In genomic region chr7:114291461-114292335, GRCm38 (mm10) we compare ENCODE assay signal across 8 mouse cellular contexts. TPM values are rescaled to one million over a fixed set of nuclear protein-coding genes. Genes with fewer than 3 reads are reported as not detected.
DNase-seq lines count a peak whose midpoint lies in the region; ATAC-seq lines count a peak whose summit lies in the region.

No protein-coding gene starts in this region.

- WGBS in heart, embryonic 12.5 days = 40% methylated on average over 15 of the region's 15 CpGs

- H3K27me3 ChIP-seq in heart, embryonic 12.5 days (replicated peaks) = no peaks in the 10 kb centered on the region

- H3K36me3 ChIP-seq in heart, embryonic 12.5 days = no peaks in the 10 kb centered on the region

- H3K4me2 ChIP-seq in heart, embryonic 12.5 days = no peak overlapping the region

- ATAC-seq in heart, embryonic 12.5 days (ENCODE audit: insufficient number of reproducible peaks, low FRiP score) = no peak
- peak; percentile 67 for ATAC-seq in CD4-positive, CD25-positive, alpha-beta regulatory T cell, adult 4 months
- ATAC-seq in monocyte, adult 5-6 weeks (replicated peaks; ENCODE audit: insufficient number of reproducible peaks, low FRiP score, low TSS enrichment, poor library complexity, severe bottlenecking) = peak; percentile 57

- peak; percentile 97 for DNase-seq in heart, adult 11 months
- peak; percentile 58 to 71 for DNase-seq in cerebellum, postnatal 14 days
- DNase-seq in kidney, adult 18-20 months = peak; percentile 46
- no peak for DNase-seq in urinary bladder, adult 18-20 months (ENCODE audit: low spot score in 2 of 2)
- DNase-seq in layer of hippocampus, adult 9-10 months (ENCODE audit: low spot score) = no peak

- peaks cover 14% of the 10 kb centered on the region for H3K4me1 ChIP-seq in heart, embryonic 12.5 days (replicated peaks)

- H3K4me3 ChIP-seq in heart, embryonic 12.5 days = no peak overlapping the region

- H3K27ac ChIP-seq in heart, embryonic 12.5 days (ENCODE audit: poor library complexity, severe bottlenecking) = no peak overlapping the region

- H3K9ac ChIP-seq in heart, embryonic 12.5 days = no peak overlapping the region

- no peaks in the 10 kb centered on the region for H3K9me3 ChIP-seq in heart, embryonic 12.5 days (replicated peaks)

RNA-seq across cellular contexts. Expression of gene Psma1, which starts 15.8 kb away (rescaled TPM):
- 305 and 313 TPM in 2 replicates for polyA plus RNA-seq in heart, embryonic 12.5 days (2016; fragmentation: Nextera tagmentation; extraction: Ambion mirVana)
- 100 to 1,000 TPM; 218 to 222 TPM for polyA plus RNA-seq in CD4-positive, CD25-positive, alpha-beta regulatory T cell, adult 4 months (2017; shearing (Covaris generic))
- 200 to 257 TPM (median 216 TPM) in 3 replicates for total RNA-seq in monocyte, adult 5-6 weeks (2017)

RNA-seq across cellular contexts. Expression of gene Copb1, which starts 37.2 kb away (rescaled TPM):
- polyA plus RNA-seq in heart, embryonic 12.5 days (2016; fragmentation: Nextera tagmentation; extraction: Ambion mirVana) = 93.1 and 93.4 TPM in 2 replicates
- 100 to 1,000 TPM; 108 to 135 TPM for polyA plus RNA-seq in CD4-positive, CD25-positive, alpha-beta regulatory T cell, adult 4 months (2017; shearing (Covaris generic))
- total RNA-seq in monocyte, adult 5-6 weeks (2017) = 103 to 115 TPM (median 112 TPM) in 3 replicates

Comparison
In these comparisons a context has a peak if more than half of its experiments do, and no peak if none do; other contexts are left out.
1. DNase-seq: peak in heart, adult 11 months (single experiment), cerebellum, postnatal 14 days (2 of 2) and kidney, adult 18-20 months (single experiment); none in urinary bladder, adult 18-20 months (0 of 2) and layer of hippocampus, adult 9-10 months (single experiment).